Mouse (Mus musculus) kidney, postnatal 0 days (tissue): ENCODE measurements around the gene Nckap5. TPM values are rescaled to one million over a fixed set of nuclear protein-coding genes. Genes with fewer than 3 reads are reported as not detected.

ENCODE experiments used
- ATAC-seq: fragments of 200-750 bp; cut with Nextera tagmentation; replicated peaks from 2 replicates; pipeline ENCODE4 v1.8.0; 2017; ENCODE audit warnings: low read depth, moderate number of reproducible peaks, moderate TSS enrichment, moderate library complexity; ENCODE audit not compliant: low FRiP score
- DNase-seq: peaks from one replicate; pipeline ENCODE4 v3.0.0-alpha.2; 2016; ENCODE audit warnings: low spot score
- H3K27ac ChIP-seq: fragments of 300-500 bp; sonication (generic); 2 replicates; pipeline ENCODE4 v1.5.1; 2014; ENCODE audit warnings: mild to moderate bottlenecking
- H3K27me3 ChIP-seq: fragments of 300-500 bp; sonication (generic); 2 replicates; pipeline ENCODE4 v1.6.1; 2014; ENCODE audit warnings: low read length, mixed read lengths; ENCODE audit not compliant: insufficient read depth
- H3K36me3 ChIP-seq: fragments of 300-500 bp; sonication (generic); 2 replicates; pipeline ENCODE4 v1.6.1; 2014; ENCODE audit warnings: low read length, mixed read lengths; ENCODE audit not compliant: insufficient read depth
- H3K4me1 ChIP-seq: fragments of 300-500 bp; sonication (generic); replicated peaks from 2 replicates; pipeline ENCODE4 v1.6.1; 2014; ENCODE audit warnings: antibody characterized with exemption, low read length, mixed read lengths; ENCODE audit not compliant: insufficient read depth
- H3K4me2 ChIP-seq: fragments of 300-500 bp; sonication (generic); 2 replicates; pipeline ENCODE4 v1.6.1; 2014; ENCODE audit warnings: mild to moderate bottlenecking, low read length, moderate library complexity, mixed read lengths
- H3K4me3 ChIP-seq: fragments of 300-500 bp; sonication (generic); replicated peaks from 2 replicates; pipeline ENCODE4 v1.5.1; 2014; ENCODE audit warnings: low read depth, low read length
- H3K9ac ChIP-seq: fragments of 300-500 bp; sonication (generic); 2 replicates; pipeline ENCODE4 v1.6.1; 2014; ENCODE audit warnings: low read depth, low read length
- H3K9me3 ChIP-seq: fragments of 300-500 bp; sonication (generic); replicated peaks from 2 replicates; pipeline ENCODE4 v1.6.1; 2016; ENCODE audit warnings: low read length, inconsistent platforms, mixed read lengths
- CTCF ChIP-seq: IDR thresholded peaks from 2 replicates; pipeline ENCODE4 v1.5.1; 2016; ENCODE audit warnings: antibody characterized with exemption, low read depth, mild to moderate bottlenecking, moderate library complexity
- WGBS: fragments of 180-500 bp; shearing (Covaris S2); extraction: QIAGEN DNeasy Blood & Tissue Kit; methylation state at CpG from one replicate; pipeline ENCODE4 v1.1.7; 2014; 5-methylcytosine and 5-hydroxymethylcytosine counted together
- polyA plus RNA-seq: library from polyadenylated mRNA; unstranded; fragments of >200 nt; fragmentation: Nextera tagmentation; extraction: Ambion mirVana; gene quantifications from 2 replicates; pipeline ENCODE4 v1.2.1, GENCODE M21; 2015

The Nckap5 gene
- polyA plus RNA-seq, 1 experiment from 2014 or later, result 4.0 TPM

DNA sequence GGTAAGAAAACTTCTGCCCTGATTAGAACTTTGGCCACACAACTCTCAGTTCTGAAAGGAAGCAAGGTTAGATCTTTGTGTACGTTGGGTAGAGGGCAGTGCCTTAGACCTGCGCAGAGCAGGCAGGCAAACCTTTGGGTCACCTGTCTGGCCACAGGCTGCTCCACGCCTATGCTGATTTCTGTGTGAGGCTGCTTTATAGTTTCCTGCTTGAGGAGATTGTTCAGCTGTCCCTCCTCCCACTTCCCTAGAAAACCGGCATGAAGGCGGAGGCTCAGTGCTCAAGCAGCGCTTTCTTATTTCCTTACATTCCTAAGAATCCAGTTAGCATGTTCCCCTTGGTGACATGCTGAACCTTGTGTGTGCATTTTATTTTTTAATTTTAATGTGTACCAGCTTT lies 620.4 kb downstream of the Nckap5 start:
- no peaks in the 10 kb centered on the region for H3K27me3 ChIP-seq
- DNase-seq, result peak; percentile 12
- H3K4me2 ChIP-seq, result no peak overlapping the region
- ATAC-seq, result no peak
- no peaks in the 10 kb centered on the region for H3K4me1 ChIP-seq
- H3K4me3 ChIP-seq, result no peak overlapping the region
- H3K9ac ChIP-seq, result no peak overlapping the region
- no peak overlapping the region for H3K27ac ChIP-seq
- TF ChIP-seq CTCF, result no peak
- no peaks in the 10 kb centered on the region for H3K36me3 ChIP-seq
- no peaks in the 10 kb centered on the region for H3K9me3 ChIP-seq
- 44% methylated on average over 6 of the region's 6 CpGs for WGBS

DNA sequence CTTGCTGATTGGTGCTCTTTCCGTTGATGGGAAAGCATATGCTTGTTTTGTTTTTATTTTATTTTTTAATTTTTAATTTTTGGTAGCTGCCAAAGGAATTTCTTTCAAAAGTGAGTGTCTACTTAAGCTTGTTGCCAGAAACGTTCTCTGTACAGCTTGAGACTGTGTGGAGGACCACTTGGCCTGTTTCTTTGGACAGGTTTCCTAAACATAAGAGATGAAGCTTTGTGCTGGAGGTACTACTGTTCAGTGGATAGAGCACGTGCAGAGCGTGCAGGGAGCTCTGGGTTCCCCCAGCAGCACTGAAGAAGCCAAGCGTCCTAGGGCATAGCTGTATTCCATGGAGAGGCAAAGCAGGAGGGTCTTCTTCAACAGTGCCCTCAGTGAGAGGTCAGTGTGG lies 620.9 kb downstream of the Nckap5 start:
- H3K27ac ChIP-seq, result no peak overlapping the region
- ATAC-seq, result no peak
- no peaks in the 10 kb centered on the region for H3K9me3 ChIP-seq
- H3K9ac ChIP-seq, result no peak overlapping the region
- H3K27me3 ChIP-seq, result no peaks in the 10 kb centered on the region
- TF ChIP-seq CTCF, result no peak
- H3K4me2 ChIP-seq, result no peak overlapping the region
- 89% methylated on average over 5 of the region's 5 CpGs for WGBS
- no peaks in the 10 kb centered on the region for H3K4me1 ChIP-seq
- no peaks in the 10 kb centered on the region for H3K36me3 ChIP-seq
- DNase-seq, result no peak
- H3K4me3 ChIP-seq, result no peak overlapping the region

DNA sequence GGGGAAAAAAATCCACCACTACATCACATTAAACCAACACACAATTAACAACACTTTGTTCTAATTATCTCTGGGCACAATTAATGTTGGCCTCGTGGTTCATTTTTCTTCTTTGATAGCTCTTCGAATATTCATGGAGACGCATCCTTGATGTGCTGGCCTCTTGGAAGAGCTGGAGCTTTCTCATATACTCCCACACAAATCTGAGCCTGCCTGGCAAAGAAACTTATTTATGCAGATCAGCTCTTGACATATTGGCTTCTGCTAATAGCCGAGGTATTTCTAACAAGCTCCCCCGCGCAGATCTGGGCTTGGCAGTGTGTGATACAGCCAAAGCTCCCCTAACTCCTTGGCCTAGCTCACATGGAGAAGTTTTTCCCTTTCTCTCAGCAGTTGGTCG lies 621.5 kb downstream of the Nckap5 start:
- no peaks in the 10 kb centered on the region for H3K36me3 ChIP-seq
- ATAC-seq, result no peak
- H3K4me3 ChIP-seq, result no peak overlapping the region
- TF ChIP-seq CTCF, result no peak
- no peak overlapping the region for H3K4me2 ChIP-seq
- DNase-seq, result no peak
- H3K27ac ChIP-seq, result no peak overlapping the region
- 63% methylated on average over 7 of the region's 7 CpGs for WGBS
- no peaks in the 10 kb centered on the region for H3K9me3 ChIP-seq
- no peaks in the 10 kb centered on the region for H3K27me3 ChIP-seq
- no peaks in the 10 kb centered on the region for H3K4me1 ChIP-seq
- H3K9ac ChIP-seq, result no peak overlapping the region

DNA sequence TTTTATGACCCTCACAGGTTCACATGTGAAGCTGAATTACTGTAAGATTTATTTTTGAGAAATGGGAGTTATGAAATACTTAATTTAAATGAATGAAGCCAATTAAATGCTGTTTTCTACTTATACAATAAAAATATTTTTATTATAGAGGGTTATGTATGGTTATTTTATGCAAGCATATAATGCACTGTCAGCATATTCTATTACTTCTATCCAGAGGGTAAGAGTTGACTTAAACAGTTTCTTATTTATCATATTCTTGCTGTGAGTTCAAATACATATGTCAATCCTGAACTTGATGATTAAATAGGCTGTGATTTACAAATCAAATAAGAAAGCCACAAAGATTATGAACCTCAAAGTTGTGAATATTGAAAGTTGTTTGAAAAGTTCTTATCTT lies 633.7 kb downstream of the Nckap5 start:
- no peak overlapping the region for H3K9ac ChIP-seq
- ATAC-seq (no peak), DNase-seq (no peak)
- H3K27me3 ChIP-seq, result no peaks in the 10 kb centered on the region
- no peaks in the 10 kb centered on the region for H3K36me3 ChIP-seq
- no peak overlapping the region for H3K27ac ChIP-seq
- no peak overlapping the region for H3K4me3 ChIP-seq
- no peak for TF ChIP-seq CTCF
- H3K4me1 ChIP-seq, result no peaks in the 10 kb centered on the region
- no peaks in the 10 kb centered on the region for H3K9me3 ChIP-seq
- no peak overlapping the region for H3K4me2 ChIP-seq

DNA sequence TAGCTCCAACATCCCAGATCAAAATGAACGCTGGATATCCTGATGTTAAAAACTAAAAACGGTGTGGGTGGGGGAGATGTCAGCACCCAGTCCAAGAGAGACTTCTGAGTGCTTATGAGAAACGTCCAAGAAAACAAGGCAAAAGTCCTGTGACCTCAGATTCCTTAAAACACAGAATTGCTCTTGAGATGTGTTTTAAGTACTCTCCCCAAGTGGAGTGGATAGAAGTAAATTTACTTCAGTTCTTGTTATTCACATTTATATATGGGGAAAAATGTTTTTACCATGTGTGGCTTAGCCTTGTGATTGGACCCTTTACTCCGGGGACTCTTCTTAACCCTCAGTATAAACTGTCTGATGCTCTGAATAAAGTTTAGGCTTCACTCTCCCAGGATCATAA lies 640.2 kb downstream of the Nckap5 start:
- DNase-seq, result no peak

DNA sequence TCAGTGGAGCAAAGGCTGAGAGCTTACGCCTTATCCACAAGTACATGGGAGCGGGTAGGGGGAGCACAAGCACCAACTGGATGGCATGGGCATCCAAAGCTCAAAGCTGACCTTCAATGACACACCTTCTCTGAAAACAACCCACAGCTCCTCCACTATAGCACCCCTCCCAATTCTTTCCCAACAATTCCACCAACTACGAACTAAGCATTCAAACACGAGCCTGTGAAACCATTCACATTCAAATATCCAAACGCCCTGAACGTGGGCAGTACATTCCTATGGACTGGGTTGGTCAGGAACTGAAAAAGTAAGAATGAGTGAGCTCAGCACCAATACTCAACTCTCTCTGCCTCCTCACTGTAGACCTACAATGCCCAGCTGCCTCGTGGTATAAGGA lies 646.8 kb downstream of the Nckap5 start:
- no peak for TF ChIP-seq CTCF
- H3K27me3 ChIP-seq, result no peaks in the 10 kb centered on the region
- no peak for DNase-seq
- H3K27ac ChIP-seq, result no peak overlapping the region
- no peak overlapping the region for H3K4me3 ChIP-seq
- ATAC-seq, result no peak
- no peaks in the 10 kb centered on the region for H3K36me3 ChIP-seq
- H3K4me1 ChIP-seq, result no peaks in the 10 kb centered on the region
- no peaks in the 10 kb centered on the region for H3K9me3 ChIP-seq
- 94% methylated on average over 7 of the region's 7 CpGs for WGBS
- no peak overlapping the region for H3K4me2 ChIP-seq
- H3K9ac ChIP-seq, result no peak overlapping the region

More for the DNA sequence above, 640.2 kb downstream of the Nckap5 start:
- no peaks in the 10 kb centered on the region for H3K36me3 ChIP-seq
- H3K9me3 ChIP-seq, result no peaks in the 10 kb centered on the region
- H3K27ac ChIP-seq, result no peak overlapping the region
- no peak overlapping the region for H3K4me3 ChIP-seq
- no peak overlapping the region for H3K9ac ChIP-seq
- H3K4me1 ChIP-seq, result no peaks in the 10 kb centered on the region
- H3K27me3 ChIP-seq, result no peaks in the 10 kb centered on the region
- TF ChIP-seq CTCF, result no peak
- H3K4me2 ChIP-seq, result no peak overlapping the region
- WGBS, result 75% methylated on average over 4 of the region's 4 CpGs
- ATAC-seq, result no peak

DNA sequence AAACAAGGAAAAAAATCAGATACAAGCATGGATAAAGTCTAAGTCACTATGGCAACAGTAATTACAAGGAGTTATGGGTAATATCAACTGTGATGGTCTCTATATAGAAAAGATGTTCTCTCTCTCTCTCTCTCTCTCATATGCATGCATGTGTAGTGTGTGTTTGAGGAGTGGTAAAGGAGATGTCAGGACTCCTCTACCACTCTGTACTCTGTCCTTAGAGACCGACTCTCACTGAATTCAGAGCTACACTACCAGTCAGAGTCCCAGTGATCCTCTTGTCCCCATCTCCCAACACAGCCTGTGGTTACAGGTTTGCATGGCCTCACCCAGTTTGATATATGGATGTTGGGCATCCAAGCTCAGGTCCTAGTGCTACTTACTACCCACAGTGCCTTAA lies 662.0 kb downstream of the Nckap5 start:
- DNase-seq (no peak), ATAC-seq (no peak)
- Histone ChIP-seq H3K9me3 (no peaks in the 10 kb centered on the region), H3K4me1 (no peaks in the 10 kb centered on the region), H3K4me3 (no peak overlapping the region), H3K4me2 (no peak overlapping the region), H3K27me3 (no peaks in the 10 kb centered on the region), H3K9ac (no peak overlapping the region), H3K27ac (no peak overlapping the region), H3K36me3 (no peaks in the 10 kb centered on the region)
- 84% methylated on average over 1 of the region's 1 CpGs for WGBS
- no peak for TF ChIP-seq CTCF
